Mouse (Mus musculus): Measurements from ENCODE around the gene Herpud2.

DNA sequence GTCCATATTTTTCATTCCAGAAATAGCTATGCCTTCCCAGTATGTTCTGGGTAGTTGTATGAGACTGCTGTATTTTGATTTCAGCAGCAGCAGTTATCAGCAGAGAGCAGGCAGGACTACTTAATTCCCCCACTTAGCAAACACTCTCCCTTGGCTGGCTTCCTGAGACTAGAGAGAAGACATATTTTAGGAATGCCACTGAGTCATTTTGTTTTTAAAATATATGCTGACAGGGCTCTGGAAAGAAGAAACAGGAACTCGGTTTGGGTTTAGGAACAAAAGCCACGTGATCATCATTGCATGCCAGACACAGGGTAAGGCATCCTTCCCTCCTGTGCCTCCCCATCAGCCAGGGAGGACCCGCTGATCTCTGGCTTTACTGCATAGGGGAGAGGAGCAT, 75.6 kb downstream of the Herpud2 start:
- TF ChIP-seq POLR2A (IDR thresholded peaks at IDR 0.05; ENCODE audit: control insufficient read depth, low read depth, low read length) (no peak), CTCF (IDR thresholded peaks at IDR 0.05; ENCODE audit: control insufficient read depth, insufficient read depth, insufficient replicate concordance, low read depth, low read length) (no peak)
